Mouse (Mus musculus) kidney, adult 2 months (tissue): ENCODE measurements around the gene Gm26938. TPM values are rescaled to one million over a fixed set of nuclear protein-coding genes. Genes with fewer than 3 reads are reported as not detected.

Experiments
- DNase-seq: peaks from one replicate; pipeline ENCODE4 v3.0.0; 2021
- H3K27ac ChIP-seq: fragments of 200-500 bp; 2 replicates; pipeline ENCODE4 v1.5.1; 2012; ENCODE audit warnings: low read depth, low read length, control low read depth, inconsistent platforms; ENCODE audit not compliant: insufficient read depth
- H3K27me3 ChIP-seq: fragments of 200-500 bp; replicated peaks from 2 replicates; pipeline ENCODE4 v1.6.1; 2012; ENCODE audit warnings: mild to moderate bottlenecking, moderate library complexity, low read length, inconsistent platforms; ENCODE audit not compliant: control insufficient read depth, insufficient read depth
- H3K36me3 ChIP-seq: fragments of 200-500 bp; 2 replicates; pipeline ENCODE4 v1.6.1; 2012; ENCODE audit warnings: mild to moderate bottlenecking, moderate library complexity, low read length, inconsistent platforms; ENCODE audit not compliant: control insufficient read depth, insufficient read depth
- H3K4me1 ChIP-seq: fragments of 200-500 bp; 2 replicates; pipeline ENCODE4 v1.6.1; 2011; ENCODE audit warnings: low read length; ENCODE audit not compliant: control insufficient read depth, insufficient read depth
- H3K4me3 ChIP-seq: fragments of 200-500 bp; 2 replicates; pipeline ENCODE4 v1.5.1; 2011; ENCODE audit warnings: mild to moderate bottlenecking, low read depth, low read length, control low read depth; ENCODE audit not compliant: insufficient read depth
- CTCF ChIP-seq: fragments of 200-500 bp; conservative IDR thresholded peaks from 2 replicates; pipeline ENCODE4 v1.5.1; 2011; ENCODE audit warnings: low read depth, mild to moderate bottlenecking, control low read depth, low read length, moderate library complexity, mixed read lengths; ENCODE audit not compliant: insufficient read depth, insufficient read length
- POLR2A ChIP-seq: fragments of 200-500 bp; IDR thresholded peaks from one replicate; pipeline ENCODE4 v1.6.1; 2011; ENCODE audit warnings: low read depth, low read length, control low read depth
- WGBS: fragments of 180-500 bp; shearing (Covaris S2); methylation state at CpG from one replicate; pipeline ENCODE4 v1.1.7; 2018; 5-methylcytosine and 5-hydroxymethylcytosine counted together
- polyA plus RNA-seq: library from polyadenylated mRNA; depleted of rRNA; stranded (reverse); fragments of >200 nt; gene quantifications from 2 replicates; pipeline ENCODE4 v1.2.3, GENCODE M21; 2012

Gene Gm26938
- polyA plus RNA-seq, 1 experiment: not detected

DNA sequence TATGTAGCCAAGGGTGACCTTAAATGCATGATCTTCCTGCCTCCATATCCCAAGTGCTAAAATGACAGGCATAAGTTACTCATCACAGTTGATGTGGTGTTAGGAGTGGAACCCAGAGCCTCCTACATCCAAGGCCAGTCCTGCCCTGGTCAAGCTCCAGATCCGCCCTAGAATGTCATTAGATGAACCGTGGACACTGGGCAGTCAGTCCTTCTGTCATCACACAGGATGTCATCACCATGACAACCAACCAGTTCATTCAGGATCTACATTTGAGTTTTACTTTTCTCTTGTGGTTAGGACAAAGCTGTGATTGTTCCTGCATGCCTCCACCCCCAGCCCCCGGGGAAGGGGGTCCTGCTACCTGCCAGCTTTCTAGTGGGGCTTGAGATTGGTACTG, 12.9 kb upstream of the Gm26938 start:
- TF ChIP-seq CTCF (no peak), POLR2A (no peak)
- no peak overlapping the region for H3K27ac ChIP-seq
- H3K36me3 ChIP-seq: no peaks in the 10 kb centered on the region
- no peak for DNase-seq
- H3K4me3 ChIP-seq: no peak overlapping the region
- no peaks in the 10 kb centered on the region for H3K27me3 ChIP-seq
- WGBS: 47% methylated on average over 3 of the region's 3 CpGs
- H3K4me1 ChIP-seq: no peaks in the 10 kb centered on the region

DNA sequence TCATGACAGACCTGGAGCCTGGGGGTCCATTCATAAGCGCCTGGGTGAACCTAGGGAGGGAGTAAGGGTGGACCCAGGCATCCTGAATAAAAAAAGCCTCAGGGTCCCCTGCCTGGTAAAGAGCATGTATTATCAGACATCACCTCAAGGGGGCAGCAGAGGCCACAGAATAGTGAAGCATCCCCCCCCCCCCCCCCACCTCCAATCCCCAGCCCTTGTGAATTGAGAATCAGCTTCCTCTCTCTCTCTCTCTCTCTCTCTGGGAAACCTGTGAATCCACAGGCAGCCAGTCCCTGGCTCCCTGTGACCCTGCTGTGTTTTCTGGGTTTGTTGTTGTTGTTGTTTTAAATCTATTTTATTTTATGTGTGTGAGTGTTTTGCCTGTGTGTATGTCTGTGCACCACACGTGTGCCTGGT, 12.3 kb upstream of the Gm26938 start:
- DNase-seq: peak; percentile 53
- no peak overlapping the region for H3K27ac ChIP-seq
- H3K4me3 ChIP-seq: no peak overlapping the region
- no peaks in the 10 kb centered on the region for H3K36me3 ChIP-seq
- 20% methylated on average over 2 of the region's 2 CpGs for WGBS
- no peak for TF ChIP-seq POLR2A
- peak; percentile 47 for TF ChIP-seq CTCF
- no peaks in the 10 kb centered on the region for H3K27me3 ChIP-seq
- no peaks in the 10 kb centered on the region for H3K4me1 ChIP-seq

DNA sequence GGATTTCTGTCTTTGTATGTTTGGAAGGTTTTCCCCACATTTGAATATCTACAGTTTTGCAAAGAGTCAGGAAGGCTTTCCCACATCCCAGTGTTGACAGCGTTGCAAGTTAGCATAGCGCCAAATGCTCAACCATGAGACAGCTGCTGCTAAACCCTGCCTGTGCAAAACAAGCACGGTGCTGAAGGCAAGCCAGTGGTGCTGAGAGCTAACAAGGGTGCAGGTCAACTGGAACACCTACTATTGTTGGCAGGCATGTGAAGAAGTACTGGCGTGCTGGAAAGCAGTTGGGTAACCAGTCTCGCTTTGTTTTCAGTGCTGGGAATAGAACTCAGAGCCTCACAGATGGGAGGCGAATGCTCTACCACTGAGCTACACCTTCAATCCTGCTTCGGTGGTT, 9.5 kb upstream of the Gm26938 start:
- WGBS: 77% methylated on average over 7 of the region's 7 CpGs
- H3K4me3 ChIP-seq: no peak overlapping the region
- H3K27ac ChIP-seq: no peak overlapping the region
- DNase-seq: no peak
- H3K4me1 ChIP-seq: no peaks in the 10 kb centered on the region
- no peak for TF ChIP-seq POLR2A
- TF ChIP-seq CTCF: no peak
- H3K27me3 ChIP-seq: no peaks in the 10 kb centered on the region
- no peaks in the 10 kb centered on the region for H3K36me3 ChIP-seq

DNA sequence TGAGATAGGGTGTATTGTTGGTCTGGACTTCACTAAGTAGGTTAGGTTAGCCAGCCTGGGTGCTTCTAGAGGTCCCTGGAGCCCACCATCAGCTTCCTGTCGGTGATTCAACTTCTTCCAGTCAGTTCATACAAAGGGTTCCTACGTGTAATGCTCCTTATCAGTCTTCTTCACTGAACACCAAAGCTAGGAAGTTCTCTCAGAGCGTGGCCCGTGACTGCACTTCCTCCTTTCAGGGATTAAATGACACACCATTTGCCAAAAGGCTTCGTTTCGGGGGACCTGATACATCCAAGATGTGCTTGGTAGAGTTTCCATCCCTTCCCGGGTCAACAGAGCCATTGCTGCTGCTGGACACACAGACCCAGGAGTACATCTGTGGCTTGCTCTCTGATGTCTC, 5.9 kb upstream of the Gm26938 start:
- WGBS: 31% methylated on average over 7 of the region's 7 CpGs
- Histone ChIP-seq H3K27me3 (no peaks in the 10 kb centered on the region), H3K36me3 (no peaks in the 10 kb centered on the region), H3K4me1 (no peaks in the 10 kb centered on the region), H3K27ac (no peak overlapping the region), H3K4me3 (no peak overlapping the region)
- no peak for TF ChIP-seq CTCF
- TF ChIP-seq POLR2A: no peak
- no peak for DNase-seq

DNA sequence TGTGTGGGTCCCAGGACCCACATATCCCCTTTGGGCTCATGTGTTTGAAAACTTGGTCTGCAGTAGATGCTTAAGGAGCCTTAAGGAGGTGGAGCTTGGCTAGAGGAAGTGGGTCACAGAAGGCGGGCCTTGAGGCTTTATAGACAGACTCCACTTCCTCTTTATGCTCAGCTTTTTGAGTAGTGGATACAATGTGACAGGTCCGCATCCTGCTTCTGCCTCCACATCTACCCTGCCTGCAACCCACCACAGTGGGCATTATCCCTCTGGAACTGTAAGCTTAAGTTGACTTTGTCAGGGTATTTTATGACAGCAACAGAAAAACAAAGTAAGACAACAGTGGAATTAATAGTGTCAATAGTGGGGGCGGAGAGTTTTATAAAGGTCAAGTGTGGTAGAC, 4.5 kb upstream of the Gm26938 start:
- H3K36me3 ChIP-seq: no peaks in the 10 kb centered on the region
- 75% methylated on average over 3 of the region's 3 CpGs for WGBS
- H3K27me3 ChIP-seq: no peaks in the 10 kb centered on the region
- TF ChIP-seq POLR2A: no peak
- no peak for TF ChIP-seq CTCF
- no peak for DNase-seq
- H3K4me1 ChIP-seq: peaks cover 4% of the 10 kb centered on the region
- H3K27ac ChIP-seq: no peak overlapping the region
- no peak overlapping the region for H3K4me3 ChIP-seq

DNA sequence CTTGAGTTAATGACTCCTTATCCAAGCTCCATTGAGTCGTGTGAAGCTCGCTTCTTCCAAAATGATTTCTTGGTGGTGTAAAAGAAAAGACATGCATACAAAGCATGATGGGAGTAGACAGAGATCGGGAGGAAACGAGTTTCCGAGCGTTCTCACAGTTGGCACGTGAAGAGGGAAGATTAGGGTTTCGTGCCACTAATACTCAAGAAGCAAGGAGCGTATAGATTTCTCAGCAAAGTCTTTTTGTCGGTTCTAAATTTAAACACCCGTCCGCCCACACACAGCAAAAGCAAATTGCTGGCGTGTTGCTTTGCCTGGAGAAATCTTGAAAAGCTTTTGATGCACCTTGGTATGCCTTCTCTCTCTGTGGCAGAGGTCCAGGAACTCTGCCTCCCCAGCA, 3.2 kb upstream of the Gm26938 start:
- no peaks in the 10 kb centered on the region; the same call in 1 of the 2 replicates for H3K36me3 ChIP-seq
- no peak for DNase-seq
- WGBS: 42% methylated on average over 13 of the region's 13 CpGs
- H3K27ac ChIP-seq: no peak overlapping the region
- TF ChIP-seq CTCF: no peak
- H3K4me3 ChIP-seq: no peak overlapping the region
- H3K4me1 ChIP-seq: peaks cover 7% of the 10 kb centered on the region
- H3K27me3 ChIP-seq: no peaks in the 10 kb centered on the region

DNA sequence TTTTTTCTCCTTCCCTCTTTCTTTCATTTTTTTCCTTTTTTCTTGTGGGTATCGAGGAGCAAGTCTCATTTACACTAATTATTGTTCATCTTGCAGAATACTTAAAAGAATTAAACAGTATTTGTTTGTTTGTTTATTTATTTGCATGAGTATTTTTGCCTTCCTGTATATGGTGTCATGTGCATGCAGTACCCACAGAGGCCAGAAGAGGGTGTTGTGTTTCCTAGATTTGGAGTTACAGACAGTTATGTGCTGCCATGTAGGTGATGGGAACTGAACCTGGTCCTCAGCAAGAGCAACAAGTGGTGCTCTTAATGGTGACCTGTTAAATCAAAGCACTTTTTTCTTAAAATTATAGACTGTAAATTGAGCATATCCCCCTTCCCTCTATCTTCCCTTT, 1.4 kb upstream of the Gm26938 start:
- H3K27me3 ChIP-seq: no peaks in the 10 kb centered on the region
- no peak overlapping the region for H3K4me3 ChIP-seq
- peaks cover 7% of the 10 kb centered on the region for H3K4me1 ChIP-seq
- H3K27ac ChIP-seq: no peak overlapping the region
- H3K36me3 ChIP-seq: peaks cover 1% of the 10 kb centered on the region; the same call in 1 of the 2 replicates
- no peak for DNase-seq
- TF ChIP-seq CTCF: no peak
- no peak for TF ChIP-seq POLR2A
- WGBS: 94% methylated on average over 1 of the region's 1 CpGs

DNA sequence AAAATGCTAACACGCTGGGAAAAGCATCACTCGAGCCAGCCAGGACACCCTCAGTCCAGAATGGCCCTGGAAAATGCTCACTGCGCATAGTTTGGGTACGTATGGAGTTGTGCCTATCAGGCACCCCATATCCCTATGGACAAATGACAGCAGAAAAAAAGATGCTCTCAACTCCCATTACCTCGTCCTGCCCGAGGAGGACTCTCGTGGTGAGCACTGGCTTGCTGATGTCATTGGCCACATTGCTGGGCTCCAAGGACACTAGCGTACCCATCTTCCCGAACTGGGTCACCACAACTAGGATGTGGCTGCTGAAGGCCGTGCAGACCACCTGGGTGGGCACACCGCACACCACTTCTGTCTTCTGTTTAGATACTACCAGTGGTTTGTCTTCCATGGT, 260 bp downstream of the Gm26938 start:
- Histone ChIP-seq H3K36me3 (peaks cover 1% of the 10 kb centered on the region; the same call in 1 of the 2 replicates), H3K27me3 (no peaks in the 10 kb centered on the region), H3K27ac (no peak overlapping the region), H3K4me3 (peak overlapping the region; percentile 95), H3K4me1 (peaks cover 7% of the 10 kb centered on the region)
- 34% methylated on average over 11 of the region's 11 CpGs for WGBS
- no peak for TF ChIP-seq CTCF
- TF ChIP-seq POLR2A: no peak
- DNase-seq: no peak
